Mouse (Mus musculus) testis, adult 2 months (tissue): ENCODE measurements around the gene Abhd2. TPM values are rescaled to one million over a fixed set of nuclear protein-coding genes. Genes with fewer than 3 reads are reported as not detected.

Source experiments
- H3K27ac ChIP-seq: fragments of 200-500 bp; 2 replicates; pipeline ENCODE4 v1.5.1; 2012; ENCODE audit warnings: low read depth, low read length; ENCODE audit not compliant: control insufficient read depth, insufficient read depth
- H3K27me3 ChIP-seq: fragments of 200-500 bp; 2 replicates; pipeline ENCODE4 v1.6.1; 2012; ENCODE audit warnings: mild to moderate bottlenecking, low read length, moderate library complexity; ENCODE audit not compliant: control insufficient read depth, insufficient read depth
- H3K36me3 ChIP-seq: fragments of 200-500 bp; 2 replicates; pipeline ENCODE4 v1.6.1; 2012; ENCODE audit warnings: mild to moderate bottlenecking, low read length; ENCODE audit not compliant: control insufficient read depth, insufficient read depth
- H3K4me1 ChIP-seq: fragments of 200-500 bp; 2 replicates; pipeline ENCODE4 v1.6.1; 2012; ENCODE audit warnings: low read length; ENCODE audit not compliant: control insufficient read depth, insufficient read depth
- H3K4me3 ChIP-seq: fragments of 200-500 bp; 2 replicates; pipeline ENCODE4 v1.5.1; 2012; ENCODE audit warnings: low read depth, mild to moderate bottlenecking, low read length, moderate library complexity, mixed read lengths; ENCODE audit not compliant: control insufficient read depth
- CTCF ChIP-seq: fragments of 200-500 bp; IDR thresholded peaks from 2 replicates; pipeline ENCODE4 v1.5.1; 2012; ENCODE audit warnings: low read depth, mild to moderate bottlenecking, inconsistent platforms, low read length, moderate library complexity; ENCODE audit not compliant: control insufficient read depth, insufficient read depth, insufficient replicate concordance
- POLR2A ChIP-seq: fragments of 200-500 bp; IDR thresholded peaks from 2 replicates; pipeline ENCODE4 v1.6.1; 2012; ENCODE audit warnings: low read depth, mild to moderate bottlenecking, inconsistent platforms, low read length, moderate library complexity; ENCODE audit not compliant: control insufficient read depth
- polyA plus RNA-seq: library from polyadenylated mRNA; depleted of rRNA; stranded (reverse); fragments of >200 nt; gene quantifications from 2 replicates; pipeline ENCODE4 v1.2.3, GENCODE M21; 2012

Gene Abhd2
- polyA plus RNA-seq, 1 experiment, result 50.3 TPM

- H3K27me3 ChIP-seq, result no peaks in the 10 kb centered on the region
- H3K36me3 ChIP-seq, result no peaks in the 10 kb centered on the region
- TF ChIP-seq CTCF (0 out of 2 replicates have a peak, but pooled peaks have one; percentile 13), POLR2A (no peak)
- H3K27ac ChIP-seq, result no peak overlapping the region
- no peaks in the 10 kb centered on the region for H3K4me1 ChIP-seq
- no peak overlapping the region for H3K4me3 ChIP-seq
Observed at GRCm38 (mm10) chr7:79238741-79239140, 34.3 kb upstream of the Abhd2 start.

GRCm38 (mm10) chr7:79241931-79242625 is 30.9 kb upstream of the Abhd2 start:
- Histone ChIP-seq H3K27ac (no peak overlapping the region), H3K4me1 (no peaks in the 10 kb centered on the region), H3K4me3 (no peak overlapping the region), H3K36me3 (no peaks in the 10 kb centered on the region), H3K27me3 (no peaks in the 10 kb centered on the region)
- TF ChIP-seq CTCF, result no peak
- no peak for TF ChIP-seq POLR2A

- no peaks in the 10 kb centered on the region for H3K36me3 ChIP-seq
- H3K27ac ChIP-seq, result no peak overlapping the region; the same call in 1 of the 2 replicates
- TF ChIP-seq CTCF, result no peak
- no peak for TF ChIP-seq POLR2A
- H3K4me3 ChIP-seq, result no peak overlapping the region
- H3K4me1 ChIP-seq, result peaks cover 9% of the 10 kb centered on the region; the same call in 1 of the 2 replicates
- no peaks in the 10 kb centered on the region for H3K27me3 ChIP-seq
Observed at GRCm38 (mm10) chr7:79243236-79243635, 29.8 kb upstream of the Abhd2 start.

- Histone ChIP-seq H3K4me3 (peak overlapping the region; percentile 83), H3K36me3 (no peaks in the 10 kb centered on the region), H3K27me3 (no peaks in the 10 kb centered on the region), H3K4me1 (peaks cover 9% of the 10 kb centered on the region; the same call in 1 of the 2 replicates), H3K27ac (no peak overlapping the region)
- TF ChIP-seq POLR2A (no peak; the same call in 1 of the 2 replicates), CTCF (peak; percentile 98)
Observed at GRCm38 (mm10) chr7:79246039-79246670, 26.8 kb upstream of the Abhd2 start.

GRCm38 (mm10) chr7:79247408-79247807 is 25.6 kb upstream of the Abhd2 start:
- TF ChIP-seq CTCF, result no peak
- no peak for TF ChIP-seq POLR2A
- H3K4me1 ChIP-seq, result peaks cover 9% of the 10 kb centered on the region; the same call in 1 of the 2 replicates
- H3K27ac ChIP-seq, result peak overlapping the region; percentile 12; the same call in 1 of the 2 replicates
- H3K4me3 ChIP-seq, result peak overlapping the region; percentile 83
- H3K36me3 ChIP-seq, result no peaks in the 10 kb centered on the region
- no peaks in the 10 kb centered on the region for H3K27me3 ChIP-seq

- H3K27ac ChIP-seq, result no peak overlapping the region
- peak overlapping the region; percentile 83 for H3K4me3 ChIP-seq
- no peaks in the 10 kb centered on the region for H3K36me3 ChIP-seq
- TF ChIP-seq POLR2A (no peak), CTCF (no peak)
- H3K4me1 ChIP-seq, result peaks cover 9% of the 10 kb centered on the region; the same call in 1 of the 2 replicates
- no peaks in the 10 kb centered on the region for H3K27me3 ChIP-seq
Observed at GRCm38 (mm10) chr7:79247881-79248389, 25.1 kb upstream of the Abhd2 start.

- Histone ChIP-seq H3K27me3 (no peaks in the 10 kb centered on the region), H3K27ac (no peak overlapping the region), H3K4me3 (no peak overlapping the region), H3K36me3 (no peaks in the 10 kb centered on the region), H3K4me1 (peaks cover 9% of the 10 kb centered on the region; the same call in 1 of the 2 replicates)
- TF ChIP-seq POLR2A, result no peak
- TF ChIP-seq CTCF, result no peak
Observed at GRCm38 (mm10) chr7:79249581-79249980, 23.4 kb upstream of the Abhd2 start.
